Mouse (Mus musculus) limb, embryonic 14.5 days (tissue): ENCODE measurements around the gene Gm10203. TPM values are rescaled to one million over a fixed set of nuclear protein-coding genes. Genes with fewer than 3 reads are reported as not detected.

ENCODE experiments used
- ATAC-seq: fragments of 200-750 bp; cut with Nextera tagmentation; 2 replicates; pipeline ENCODE4 v1.8.0; 2017; ENCODE audit warnings: low read depth, moderate number of reproducible peaks, moderate TSS enrichment; ENCODE audit not compliant: low FRiP score
- DNase-seq: peaks from one replicate; pipeline ENCODE4 v3.0.0-alpha.2; 2015; ENCODE audit warnings: low spot score
- H3K27ac ChIP-seq: fragments of 300-500 bp; sonication (generic); replicated peaks from 2 replicates; pipeline ENCODE4 v1.5.1; 2014; ENCODE audit warnings: low read depth, mild to moderate bottlenecking, low read length, moderate library complexity, mixed read lengths
- H3K27me3 ChIP-seq: fragments of 300-500 bp; sonication (generic); 2 replicates; pipeline ENCODE4 v1.6.1; 2014; ENCODE audit warnings: low read length, mixed read lengths; ENCODE audit not compliant: control insufficient read depth, insufficient read depth
- H3K36me3 ChIP-seq: fragments of 300-500 bp; sonication (generic); 2 replicates; pipeline ENCODE4 v1.6.1; 2014; ENCODE audit warnings: mild to moderate bottlenecking, low read length, moderate library complexity, mixed read lengths; ENCODE audit not compliant: control insufficient read depth, insufficient read depth
- H3K4me1 ChIP-seq: fragments of 300-500 bp; sonication (generic); 2 replicates; pipeline ENCODE4 v1.6.1; 2014; ENCODE audit warnings: antibody characterized with exemption, low read length, mixed read lengths; ENCODE audit not compliant: control insufficient read depth, insufficient read depth
- H3K4me2 ChIP-seq: fragments of 300-500 bp; sonication (generic); replicated peaks from 2 replicates; pipeline ENCODE4 v1.6.1; 2014; ENCODE audit warnings: low read depth, mild to moderate bottlenecking, low read length, moderate library complexity; ENCODE audit not compliant: severe bottlenecking
- H3K4me3 ChIP-seq: fragments of 300-500 bp; sonication (generic); replicated peaks from 2 replicates; pipeline ENCODE4 v1.5.1; 2014; ENCODE audit warnings: low read length
- H3K9ac ChIP-seq: fragments of 300-500 bp; sonication (generic); 2 replicates; pipeline ENCODE4 v1.6.1; 2014; ENCODE audit warnings: mild to moderate bottlenecking, low read depth, low read length, moderate library complexity; ENCODE audit not compliant: severe bottlenecking
- H3K9me3 ChIP-seq: fragments of 300-500 bp; sonication (generic); 2 replicates; pipeline ENCODE4 v1.6.1; 2016; ENCODE audit warnings: low read length; ENCODE audit not compliant: control insufficient read depth
- POLR2A ChIP-seq: fragments of 200-500 bp; IDR thresholded peaks from 2 replicates; pipeline ENCODE4 v1.8.0; 2012; ENCODE audit warnings: inconsistent platforms, mild to moderate bottlenecking, moderate library complexity, borderline replicate concordance; ENCODE audit not compliant: insufficient read depth, insufficient read length; ENCODE audit errors: extremely low read depth
- WGBS: fragments of 180-500 bp; shearing (Covaris S2); extraction: QIAGEN DNeasy Blood & Tissue Kit; methylation state at CpG from one replicate; pipeline ENCODE4 v1.1.7; 2014; 5-methylcytosine and 5-hydroxymethylcytosine counted together
- polyA plus RNA-seq, 2 experiments: library from polyadenylated mRNA; depleted of rRNA in 1 of 2; stranded (reverse) in 1 of 2; unstranded in 1 of 2; fragments of >200 nt; fragmentation: Nextera tagmentation in 1 of 2; extraction: Ambion mirVana in 1 of 2; gene quantifications; 2 replicates each; pipeline versions ENCODE4 v1.2.1 to v1.2.3; 2012 to 2014

Gm10203 gene
- polyA plus RNA-seq, 2 experiments: not detected

DNA sequence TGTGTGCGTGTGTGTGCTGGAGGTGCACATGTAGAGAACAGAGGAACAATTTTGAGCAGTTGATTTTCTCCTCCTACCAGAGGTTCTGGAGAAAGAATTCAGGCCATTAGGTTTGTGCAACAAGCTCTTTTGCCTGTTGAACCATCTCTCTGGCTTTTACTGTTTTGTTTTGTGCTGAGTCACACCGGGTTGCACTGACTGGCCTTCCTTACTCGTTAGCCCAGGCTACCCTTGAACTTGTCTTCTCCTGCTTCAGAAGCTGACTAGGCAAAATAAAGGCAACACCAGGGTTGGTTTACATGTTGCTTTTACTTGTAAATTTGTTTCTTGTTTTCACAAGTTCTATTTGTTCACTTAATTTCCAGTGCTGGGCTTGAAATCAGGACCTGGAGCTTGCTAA is 6.9 kb upstream of the Gm10203 start:
- Histone ChIP-seq H3K4me1 (no peaks in the 10 kb centered on the region), H3K9ac (no peak overlapping the region), H3K4me2 (no peak overlapping the region), H3K36me3 (no peaks in the 10 kb centered on the region), H3K4me3 (no peak overlapping the region), H3K27me3 (no peaks in the 10 kb centered on the region), H3K27ac (no peak overlapping the region), H3K9me3 (no peaks in the 10 kb centered on the region)
- ATAC-seq: no peak
- 83% methylated on average over 3 of the region's 3 CpGs for WGBS
- TF ChIP-seq POLR2A: no peak
- DNase-seq: no peak

DNA sequence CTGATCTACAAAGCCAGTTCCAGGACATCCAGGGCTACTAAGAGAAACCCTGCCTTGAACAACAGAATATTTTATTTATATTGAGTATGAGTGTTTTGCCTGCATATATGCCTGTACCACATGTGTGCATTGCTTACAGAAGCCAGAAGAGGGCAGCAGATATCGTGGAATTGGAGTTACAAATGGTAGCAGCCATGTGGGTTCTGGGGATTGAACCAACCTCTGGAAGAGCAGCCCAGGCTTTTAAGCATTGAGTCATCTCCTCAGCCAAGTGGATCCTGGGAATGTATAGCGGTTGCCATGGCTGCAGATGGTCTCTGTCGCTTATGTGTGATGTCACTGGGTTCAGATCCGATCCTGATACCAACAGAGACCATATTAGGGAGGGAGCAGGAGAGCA is 3.3 kb upstream of the Gm10203 start:
- Histone ChIP-seq H3K27ac (no peak overlapping the region), H3K27me3 (no peaks in the 10 kb centered on the region), H3K9ac (no peak overlapping the region), H3K9me3 (no peaks in the 10 kb centered on the region), H3K4me2 (no peak overlapping the region), H3K4me3 (no peak overlapping the region), H3K36me3 (no peaks in the 10 kb centered on the region), H3K4me1 (no peaks in the 10 kb centered on the region)
- WGBS: 73% methylated on average over 4 of the region's 4 CpGs
- no peak for TF ChIP-seq POLR2A
- no peak for ATAC-seq
- no peak for DNase-seq

DNA sequence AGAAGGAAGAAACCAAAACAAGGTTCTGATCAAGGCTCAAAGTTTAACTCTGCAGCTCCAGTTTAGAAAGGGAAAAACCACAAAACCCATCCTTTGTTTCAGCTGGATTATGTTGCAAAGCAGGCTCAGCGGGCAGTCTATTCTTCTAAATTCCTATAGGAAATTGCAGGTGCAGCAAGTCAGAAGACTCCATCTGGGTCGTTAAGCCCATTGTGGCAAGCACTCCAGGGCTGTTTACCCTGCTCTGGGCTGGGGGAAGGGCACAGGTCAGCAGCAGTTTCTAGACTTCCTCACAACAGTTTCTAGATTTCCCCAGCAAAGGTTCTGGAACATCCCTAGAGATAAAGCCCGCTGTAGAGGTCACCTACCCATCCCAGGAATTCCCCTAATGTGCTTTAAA is 1.1 kb downstream of the Gm10203 start:
- H3K9ac ChIP-seq: no peak overlapping the region
- ATAC-seq (no peak), DNase-seq (no peak)
- H3K4me2 ChIP-seq: no peak overlapping the region
- WGBS: 36% methylated on average over 3 of the region's 3 CpGs
- no peaks in the 10 kb centered on the region for H3K27me3 ChIP-seq
- no peaks in the 10 kb centered on the region for H3K36me3 ChIP-seq
- no peak for TF ChIP-seq POLR2A
- no peaks in the 10 kb centered on the region for H3K9me3 ChIP-seq
- H3K27ac ChIP-seq: no peak overlapping the region
- peaks cover 6% of the 10 kb centered on the region for H3K4me1 ChIP-seq
- no peak overlapping the region for H3K4me3 ChIP-seq

DNA sequence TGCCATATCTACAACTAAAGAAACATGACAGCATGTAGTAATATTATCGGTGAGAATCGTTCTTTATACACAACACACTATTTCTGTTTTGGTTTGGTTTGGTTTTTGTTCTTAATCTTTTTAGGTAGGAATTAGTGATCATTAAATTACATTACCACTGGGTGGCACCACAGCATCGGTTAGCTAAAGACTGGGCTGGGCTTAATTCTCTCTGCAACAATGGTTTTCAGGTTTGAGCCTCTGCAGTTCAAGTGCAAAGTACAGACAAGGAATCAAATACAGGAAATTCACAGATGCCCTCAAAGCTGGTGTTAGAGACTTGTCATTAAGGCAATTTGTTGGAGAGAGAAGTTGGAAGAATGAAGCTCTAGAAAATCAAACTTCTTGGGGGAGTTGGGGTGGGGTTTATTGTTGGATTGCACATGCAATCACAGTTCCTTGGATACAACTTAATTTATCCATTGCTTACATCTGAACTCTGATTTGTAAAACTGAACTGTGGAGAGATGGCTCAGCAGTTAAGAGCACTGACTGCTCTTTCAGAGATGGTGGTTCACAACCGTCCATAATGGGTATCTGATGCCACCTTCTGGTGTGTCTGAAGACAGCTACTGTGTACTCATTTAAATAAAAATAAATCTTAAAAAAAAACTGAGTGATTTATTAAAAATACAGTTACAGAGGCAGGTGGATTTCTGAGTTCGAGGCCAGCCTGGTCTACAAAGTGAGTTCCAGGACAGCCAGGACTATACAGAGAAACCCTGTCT is 2.5 kb downstream of the Gm10203 start:
- Histone ChIP-seq H3K27me3 (no peaks in the 10 kb centered on the region), H3K9me3 (no peaks in the 10 kb centered on the region), H3K4me3 (no peak overlapping the region), H3K4me1 (peaks cover 6% of the 10 kb centered on the region), H3K36me3 (no peaks in the 10 kb centered on the region), H3K27ac (no peak overlapping the region), H3K9ac (no peak overlapping the region), H3K4me2 (no peak overlapping the region)
- WGBS: 27% methylated on average over 5 of the region's 5 CpGs
- TF ChIP-seq POLR2A: no peak
- DNase-seq (peak; percentile 88), ATAC-seq (peak; percentile 36; the same call in 1 of the 2 replicates)

DNA sequence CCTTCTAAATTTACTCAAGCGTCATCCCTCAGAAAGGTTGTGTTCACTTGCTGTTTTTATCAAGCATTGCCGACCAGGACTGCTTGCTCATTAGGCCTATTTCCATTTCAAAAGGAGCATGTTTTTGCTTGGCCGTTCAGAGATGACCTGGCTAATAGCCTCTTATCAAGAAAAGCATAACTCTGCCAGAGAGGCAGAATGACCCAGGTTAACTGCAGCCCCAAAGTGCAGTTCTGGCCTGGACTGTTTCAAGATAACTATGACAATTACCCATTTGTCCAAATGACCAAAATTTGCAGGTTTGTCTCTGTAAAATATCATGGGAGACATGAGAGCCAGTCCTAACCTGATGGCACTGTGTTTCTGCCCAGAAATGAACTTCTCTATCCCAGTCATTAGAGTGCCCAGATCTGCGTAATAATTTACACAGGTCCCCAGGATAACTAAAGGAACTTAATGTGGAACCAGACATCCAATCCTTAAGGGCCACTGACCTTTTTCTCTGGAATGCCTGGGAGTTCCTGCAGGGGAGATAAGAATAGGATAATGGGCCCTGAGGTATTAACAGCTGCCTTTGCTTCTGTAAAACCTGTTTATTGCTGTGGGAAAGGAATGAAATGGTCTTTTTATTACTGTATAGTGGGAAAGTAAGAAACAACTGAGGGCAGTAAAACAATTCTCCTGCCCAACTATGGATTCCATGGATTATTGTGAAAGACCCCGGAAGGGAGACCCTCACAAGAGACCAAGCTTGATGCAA is 4.6 kb downstream of the Gm10203 start:
- Histone ChIP-seq H3K27me3 (no peaks in the 10 kb centered on the region), H3K9me3 (no peaks in the 10 kb centered on the region), H3K27ac (no peak overlapping the region), H3K4me3 (no peak overlapping the region), H3K9ac (0 out of 2 replicates have a peak overlapping the region, but pooled peaks have one; percentile 16), H3K4me1 (peaks cover 6% of the 10 kb centered on the region), H3K36me3 (no peaks in the 10 kb centered on the region), H3K4me2 (no peak overlapping the region)
- DNase-seq (no peak), ATAC-seq (peak; percentile 54; the same call in 1 of the 2 replicates)
- no peak for TF ChIP-seq POLR2A
- 9% methylated on average over 5 of the region's 5 CpGs for WGBS
